Mouse (Mus musculus): ENCODE data around the gene Tmem140. TPM values are rescaled to one million over a fixed set of nuclear protein-coding genes. Genes with fewer than 3 reads are reported as not detected.
A peak's percentile ranks its signal among the peaks of the same experiment; 100 is the strongest.

The Tmem140 gene
- 10 to 100 TPM; 30.5 to 42.8 TPM for total RNA-seq (2021)
- long read RNA-seq, experiment 1, transcript Tmem140-201 (2 exons, 2,614 nt) = major isoform, 48 of 55 reads
- long read RNA-seq, experiment 1, partial matches to known transcripts = 0 of 55 reads
- long read RNA-seq, experiment 1, other reads (novel, unspliced or antisense) = 6 of 55 reads
- long read RNA-seq, experiment 2, transcript Tmem140-201 (2 exons, 2,614 nt) = major isoform, 61 of 70 reads
- long read RNA-seq, experiment 2, partial matches to known transcripts = 0 of 70 reads
- long read RNA-seq, experiment 2, other reads (novel, unspliced or antisense) = 5 of 70 reads

GRCm38 (mm10) chr6:34862791-34863403, at the start of gene Tmem140:
Tmem140 (plus strand) TSS chr6:34863146.
- DNase-seq (ENCODE audit: low spot score) = peak; percentile 67

DNA sequence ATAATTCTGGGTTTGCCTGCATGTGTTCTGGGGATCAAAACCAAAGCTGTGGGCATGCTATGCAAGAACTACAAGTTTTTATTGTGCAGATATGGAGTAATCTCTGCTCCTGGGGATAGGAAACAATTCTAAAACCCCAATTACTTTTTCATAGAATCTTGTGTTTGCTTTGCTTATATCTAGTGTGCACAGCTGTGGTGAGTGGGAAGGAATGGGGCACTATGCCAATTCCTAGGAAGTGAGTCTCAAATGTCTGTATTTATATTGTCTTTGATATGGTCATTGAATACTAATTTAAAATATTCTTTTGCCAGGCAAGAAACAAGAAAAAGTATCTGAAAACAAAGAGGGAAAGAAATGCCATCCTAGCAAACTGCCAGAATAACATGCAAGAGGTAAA, 38.5 kb upstream of the Tmem140 start:
- no peak for DNase-seq (ENCODE audit: low spot score)

DNA sequence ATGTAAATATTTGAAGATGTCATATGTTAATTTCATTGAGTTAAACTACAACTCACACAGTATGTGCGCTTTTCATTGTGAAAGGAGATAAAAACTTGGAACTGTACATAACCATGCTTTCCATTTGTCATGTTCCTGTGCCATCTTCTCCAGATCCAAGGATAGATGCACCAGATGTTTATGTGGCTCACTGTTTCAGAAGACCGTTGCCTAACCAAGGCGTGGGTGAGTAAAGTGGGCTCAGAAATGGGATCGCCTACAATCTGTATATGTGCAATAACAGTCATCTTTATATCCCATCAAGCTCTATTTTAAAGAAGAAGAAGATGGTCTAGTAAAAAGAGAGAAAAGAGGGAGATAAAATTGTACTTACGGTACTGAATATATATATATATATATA, 30.6 kb upstream of the Tmem140 start:
- no peak for DNase-seq (ENCODE audit: low spot score)

GRCm38 (mm10) chr6:34861546-34862053, 1.3 kb upstream of the Tmem140 start:
- DNase-seq (ENCODE audit: low spot score) = no peak

DNA sequence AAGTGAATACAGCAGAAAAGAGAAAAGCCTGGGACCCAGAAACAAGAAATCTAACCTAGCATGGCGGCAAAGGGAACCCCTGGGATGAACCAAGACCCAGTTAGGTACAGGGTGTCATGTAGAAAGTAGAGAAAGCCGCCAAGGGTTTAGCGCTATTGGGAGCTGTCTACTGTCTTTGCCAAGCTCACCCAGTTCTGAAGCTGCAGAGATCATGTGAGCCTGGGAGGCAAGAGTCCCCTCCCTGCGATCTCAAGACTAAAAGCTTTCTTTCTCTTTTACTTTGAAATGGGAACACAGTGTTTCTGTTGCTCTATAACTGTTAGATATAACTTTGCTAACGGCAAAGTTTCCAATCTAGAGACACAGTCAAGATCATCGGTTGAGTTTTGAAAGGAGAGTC, 565 bp upstream of the Tmem140 start:
- DNase-seq (ENCODE audit: low spot score) = peak; percentile 59

DNA sequence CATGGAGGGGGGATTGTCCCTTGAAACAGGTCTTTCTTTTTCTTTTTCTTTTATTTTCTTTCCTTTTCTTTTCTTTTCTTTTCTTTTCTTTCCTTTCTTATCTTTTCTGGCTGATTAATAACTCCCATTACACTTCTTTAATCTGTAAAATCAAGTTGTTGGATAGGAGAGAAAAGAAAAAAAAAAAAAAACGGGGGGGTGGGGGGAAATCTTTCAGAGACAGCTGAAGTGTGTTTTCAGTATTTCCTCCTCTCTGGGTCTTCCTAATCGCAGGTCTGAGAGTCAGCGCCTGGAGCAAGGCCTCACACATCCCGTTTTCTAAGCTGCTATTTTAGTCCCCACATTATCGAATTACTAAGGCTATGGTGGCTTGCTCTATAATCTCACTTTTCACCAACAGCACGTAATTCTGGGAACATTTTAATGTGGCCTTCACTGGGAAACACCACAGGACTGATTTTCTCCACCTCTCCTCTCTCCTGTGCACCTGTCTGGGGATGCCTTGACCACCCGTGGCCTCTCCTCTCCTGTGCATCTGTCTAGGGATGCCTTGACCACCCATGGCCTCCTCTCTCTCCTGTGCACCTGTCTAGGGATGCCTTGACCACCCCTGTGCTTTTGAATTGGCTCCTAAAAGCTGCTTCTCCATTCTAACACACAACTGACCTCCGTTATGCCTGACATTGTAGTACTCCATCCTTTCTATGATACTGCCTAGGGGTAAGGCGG, 1.0 kb downstream of the Tmem140 start:
- DNase-seq (ENCODE audit: low spot score) = no peak

GRCm38 (mm10) chr6:34865213-34865612, 2.3 kb downstream of the Tmem140 start:
- DNase-seq (ENCODE audit: low spot score) = peak; percentile 45

- DNase-seq (ENCODE audit: low spot score) = peak; percentile 56
Measured at GRCm38 (mm10) chr6:34865711-34866593, 3.0 kb downstream of the Tmem140 start.

DNA sequence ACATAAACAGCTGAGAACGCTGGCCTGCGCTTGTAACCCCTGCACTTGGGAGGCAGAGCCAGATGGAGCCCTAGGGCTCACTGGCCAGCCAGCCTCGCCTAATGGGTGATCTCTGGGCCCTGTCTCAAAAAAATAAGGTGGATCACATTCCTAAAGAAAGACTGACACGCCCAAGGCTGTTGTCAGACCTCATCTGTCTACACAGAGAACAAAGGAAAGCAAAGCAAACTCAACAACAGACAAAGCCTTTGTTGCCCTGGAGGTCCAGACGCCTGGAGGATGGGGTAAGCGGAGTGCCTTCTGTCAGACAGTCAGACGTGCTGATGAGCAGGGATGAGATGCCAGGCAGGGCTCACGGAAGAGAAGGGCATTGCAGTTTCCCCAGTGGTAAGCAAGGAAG, 3.8 kb downstream of the Tmem140 start:
- DNase-seq (ENCODE audit: low spot score) = no peak

- DNase-seq (ENCODE audit: low spot score) = no peak
Measured at GRCm38 (mm10) chr6:34867301-34867994, 4.5 kb downstream of the Tmem140 start.

DNA sequence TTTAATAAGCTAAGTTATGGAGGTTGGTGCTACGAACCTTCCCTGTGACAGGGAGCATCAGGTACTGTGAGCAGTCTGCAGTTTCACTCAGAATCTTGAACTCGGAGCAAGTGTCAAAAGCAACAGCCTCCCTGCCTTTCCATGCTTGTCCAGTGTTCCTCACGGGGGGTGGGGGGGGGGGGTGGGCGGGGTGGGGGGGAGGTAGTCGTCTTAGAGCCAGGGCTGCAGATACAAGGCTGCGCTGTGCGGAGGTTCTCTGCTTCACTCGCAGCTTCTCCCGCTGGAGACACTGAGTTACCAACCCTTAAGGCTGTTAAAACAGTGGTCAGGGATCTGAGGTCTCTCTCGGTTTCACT, 5.0 kb downstream of the Tmem140 start:
- DNase-seq (ENCODE audit: low spot score) = no peak

GRCm38 (mm10) chr6:34868507-34869217, 5.7 kb downstream of the Tmem140 start:
- DNase-seq (ENCODE audit: low spot score) = no peak

DNA sequence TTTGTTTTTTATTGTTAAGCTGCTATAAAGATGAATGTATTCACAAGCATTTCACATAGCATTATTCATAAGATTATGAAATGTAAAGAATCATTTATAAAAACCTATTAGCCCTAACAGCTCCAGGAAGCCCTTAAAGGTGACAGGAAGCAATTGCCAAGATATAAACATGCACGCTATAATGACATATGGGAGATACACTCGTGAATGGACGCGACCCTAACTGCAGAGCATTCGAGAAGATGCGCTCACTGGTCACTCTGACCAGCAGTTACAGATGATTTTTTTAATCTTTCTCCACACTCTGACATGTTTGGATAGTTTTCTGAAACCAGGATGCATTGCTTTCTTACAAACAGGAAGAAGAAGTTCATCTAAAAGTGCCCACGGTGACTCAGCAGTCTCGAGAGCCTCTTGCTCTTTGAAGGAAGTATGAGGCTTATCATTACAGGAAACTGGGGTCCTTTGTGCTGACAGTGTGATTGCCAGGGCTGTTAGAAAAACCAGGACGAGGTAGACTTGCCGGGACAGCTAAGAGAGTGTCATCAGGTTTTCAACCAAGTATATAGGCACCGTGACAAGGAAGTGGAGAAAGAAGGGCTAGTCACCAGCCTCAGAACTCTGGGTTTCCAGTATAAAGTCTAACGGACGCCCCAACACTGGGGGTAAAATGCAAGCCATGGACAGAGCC, 6.4 kb downstream of the Tmem140 start:
- no peak for DNase-seq (ENCODE audit: low spot score)

GRCm38 (mm10) chr6:34870136-34870535, 7.2 kb downstream of the Tmem140 start:
- no peak for DNase-seq (ENCODE audit: low spot score)

GRCm38 (mm10) chr6:34870724-34871123, 7.8 kb downstream of the Tmem140 start:
- DNase-seq (ENCODE audit: low spot score) = no peak

- peak; percentile 39 for DNase-seq (ENCODE audit: low spot score)
Measured at GRCm38 (mm10) chr6:34871929-34872328, 9.0 kb downstream of the Tmem140 start.

GRCm38 (mm10) chr6:34872871-34873270, 9.9 kb downstream of the Tmem140 start:
- no peak for DNase-seq (ENCODE audit: low spot score)

DNA sequence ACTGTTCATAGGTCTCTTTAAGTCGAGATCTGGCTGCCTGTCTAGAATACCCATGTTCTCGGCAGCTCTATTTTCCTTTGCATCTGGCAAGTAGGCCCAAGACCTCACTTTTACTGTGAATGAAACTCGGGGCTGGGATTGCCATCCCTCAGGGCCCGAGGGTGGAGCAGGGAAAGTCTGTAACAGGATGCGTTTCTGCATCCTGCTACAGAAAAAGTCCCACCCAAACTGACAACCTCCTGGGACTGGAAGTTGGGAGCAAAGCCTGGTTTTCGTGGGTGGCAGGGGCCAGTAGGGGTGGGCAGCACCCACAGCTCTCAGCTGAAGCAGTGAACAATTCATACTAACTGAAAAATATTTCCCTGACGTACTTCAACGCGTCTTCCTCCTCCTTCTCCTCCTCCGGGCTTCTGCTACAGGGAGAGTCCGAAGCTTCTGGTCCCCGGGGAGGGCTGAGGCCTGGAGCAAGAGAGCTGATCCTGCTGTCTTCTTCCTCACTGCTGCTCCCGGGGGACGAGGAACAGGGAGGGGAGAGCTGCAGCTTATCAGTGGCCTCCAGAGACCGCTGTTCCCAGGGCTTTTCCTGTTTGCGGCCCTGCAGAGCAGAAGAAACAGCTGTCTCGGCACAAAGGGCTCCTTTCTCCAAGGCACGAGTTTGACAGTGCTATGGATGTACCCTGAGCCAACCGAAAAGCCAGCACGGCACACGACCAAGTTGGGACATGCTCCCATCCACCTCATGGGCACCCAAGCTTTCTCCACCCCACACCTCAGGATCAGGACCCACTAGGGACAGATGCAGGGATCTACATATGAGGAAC, 11.4 kb downstream of the Tmem140 start:
- DNase-seq (ENCODE audit: low spot score) = peak; percentile 73

Data from gastrocnemius, adult 18-20 months (tissue).